Mouse (Mus musculus): Measurements from ENCODE around the gene Nlrp6. TPM values are rescaled to one million over a fixed set of nuclear protein-coding genes. Genes with fewer than 3 reads are reported as not detected.

Gene Nlrp6
- polyA plus RNA-seq, 1 experiment from 2014 or later: 0.64 TPM

DNA sequence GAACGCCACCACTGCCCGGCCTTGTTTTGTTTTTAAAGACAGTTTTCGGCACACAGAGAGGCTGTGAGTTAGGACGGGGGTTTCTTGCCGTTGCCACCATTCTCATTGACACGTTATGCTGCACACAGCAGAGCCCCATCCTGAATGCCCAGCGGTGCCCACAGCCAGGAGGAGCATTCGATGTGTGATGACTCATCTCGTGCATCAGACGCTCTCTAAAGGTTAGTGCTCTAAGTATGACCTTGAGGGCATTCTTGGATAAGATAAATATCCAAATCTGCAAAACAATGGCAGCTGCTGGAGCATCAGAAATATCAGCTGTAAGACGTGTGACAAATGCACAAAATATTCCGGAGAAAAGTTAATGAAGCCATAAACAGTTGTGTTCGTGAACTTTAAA lies 13.6 kb upstream of the Nlrp6 start:
- Histone ChIP-seq H3K9me3 (ENCODE audit: control insufficient read depth, low read length) (no peaks in the 10 kb centered on the region), H3K27me3 (ENCODE audit: control insufficient read depth, insufficient read depth, low read length) (no peaks in the 10 kb centered on the region), H3K36me3 (ENCODE audit: control insufficient read depth, insufficient read depth, low read length) (no peaks in the 10 kb centered on the region), H3K4me1 (ENCODE audit: control insufficient read depth, insufficient read depth, low read length) (0 out of 2 replicates have a peak, but pooled peaks cover 3% of the 10 kb centered on the region), H3K4me3 (ENCODE audit: low read depth, low read length) (no peak overlapping the region), H3K4me2 (ENCODE audit: low read depth, low read length) (no peak overlapping the region), H3K27ac (ENCODE audit: low read depth, low read length) (no peak overlapping the region), H3K9ac (replicated peaks; ENCODE audit: low read depth, low read length) (no peak overlapping the region)
- WGBS: 86% methylated on average over 13 of the region's 13 CpGs
- ATAC-seq (ENCODE audit: low read depth): no peak

DNA sequence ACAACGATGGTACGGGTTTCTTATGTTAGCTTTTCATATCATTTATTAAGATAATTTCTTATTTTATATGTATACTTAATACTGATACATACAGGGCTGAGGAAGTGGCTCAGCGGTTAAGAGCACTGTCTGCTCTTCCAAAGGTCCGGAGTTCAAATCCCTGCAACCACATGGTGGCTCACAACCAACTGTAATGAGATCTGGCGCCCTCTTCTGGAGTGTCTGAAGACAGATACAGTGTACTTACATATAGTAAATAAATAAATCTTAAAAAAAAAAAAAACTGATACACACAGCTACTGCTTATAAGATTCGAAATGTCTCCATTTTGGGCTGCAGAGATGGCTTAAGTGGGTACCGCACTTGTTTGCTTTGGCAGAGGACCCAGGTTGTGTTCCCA lies 13.0 kb upstream of the Nlrp6 start:
- H3K27me3 ChIP-seq (ENCODE audit: control insufficient read depth, insufficient read depth, low read length): no peaks in the 10 kb centered on the region
- no peak overlapping the region for H3K4me3 ChIP-seq (ENCODE audit: low read depth, low read length)
- H3K4me1 ChIP-seq (ENCODE audit: control insufficient read depth, insufficient read depth, low read length): 0 out of 2 replicates have a peak, but pooled peaks cover 3% of the 10 kb centered on the region
- WGBS: 84% methylated on average over 7 of the region's 7 CpGs
- H3K9me3 ChIP-seq (ENCODE audit: control insufficient read depth, low read length): no peaks in the 10 kb centered on the region
- ATAC-seq (ENCODE audit: low read depth): no peak
- H3K27ac ChIP-seq (ENCODE audit: low read depth, low read length): no peak overlapping the region
- no peak overlapping the region for H3K4me2 ChIP-seq (ENCODE audit: low read depth, low read length)
- H3K36me3 ChIP-seq (ENCODE audit: control insufficient read depth, insufficient read depth, low read length): no peaks in the 10 kb centered on the region
- H3K9ac ChIP-seq (replicated peaks; ENCODE audit: low read depth, low read length): no peak overlapping the region

DNA sequence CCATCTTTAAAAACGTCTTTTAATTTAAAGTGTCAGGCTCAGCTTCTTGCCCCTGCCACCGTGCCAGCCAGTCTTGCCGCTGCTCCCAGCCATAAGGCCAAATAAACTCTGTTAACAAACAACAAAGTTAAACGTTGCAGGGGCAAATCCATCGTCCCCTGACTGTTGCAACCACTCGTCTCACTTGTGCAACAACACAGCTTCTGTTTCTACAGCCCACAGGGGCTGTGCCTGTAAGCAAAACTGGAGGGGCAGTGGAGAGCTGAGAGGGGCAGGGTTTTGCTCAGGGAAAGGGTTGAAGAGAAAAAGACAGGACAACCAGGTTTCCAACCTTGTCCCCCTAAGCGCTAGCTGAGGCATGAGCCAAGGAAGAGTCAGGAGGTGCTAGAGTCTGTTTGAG lies 12.5 kb upstream of the Nlrp6 start:
- Histone ChIP-seq H3K4me3 (ENCODE audit: low read depth, low read length) (no peak overlapping the region), H3K9ac (replicated peaks; ENCODE audit: low read depth, low read length) (no peak overlapping the region), H3K27ac (ENCODE audit: low read depth, low read length) (no peak overlapping the region), H3K4me2 (ENCODE audit: low read depth, low read length) (no peak overlapping the region), H3K9me3 (ENCODE audit: control insufficient read depth, low read length) (no peaks in the 10 kb centered on the region), H3K4me1 (ENCODE audit: control insufficient read depth, insufficient read depth, low read length) (0 out of 2 replicates have a peak, but pooled peaks cover 3% of the 10 kb centered on the region), H3K27me3 (ENCODE audit: control insufficient read depth, insufficient read depth, low read length) (no peaks in the 10 kb centered on the region), H3K36me3 (ENCODE audit: control insufficient read depth, insufficient read depth, low read length) (no peaks in the 10 kb centered on the region)
- ATAC-seq (ENCODE audit: low read depth): no peak
- 52% methylated on average over 7 of the region's 7 CpGs for WGBS

DNA sequence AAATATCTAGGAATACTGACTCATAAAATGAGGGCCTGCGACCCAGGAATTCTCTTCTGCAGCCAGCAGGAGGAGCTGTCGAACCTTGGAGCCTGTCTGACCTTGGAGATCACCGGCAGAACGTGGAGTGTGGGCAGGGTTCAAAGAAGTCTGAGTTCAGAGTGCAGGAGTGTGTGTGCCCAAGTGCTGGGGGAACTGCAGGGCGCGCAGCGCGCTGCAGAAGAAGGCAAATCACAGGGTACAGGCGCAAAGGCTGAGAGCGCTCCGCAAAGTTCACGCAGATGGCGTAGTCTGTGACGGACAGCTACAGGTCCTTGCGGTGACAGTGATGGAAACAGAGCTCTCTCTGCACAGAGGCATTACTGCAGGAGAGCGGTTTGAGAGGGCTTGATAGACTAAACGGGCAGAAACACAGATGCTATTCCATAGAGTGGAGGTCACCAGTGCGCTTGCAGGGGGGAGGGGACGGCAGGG lies 12.0 kb upstream of the Nlrp6 start:
- 0 out of 2 replicates have a peak overlapping the region, but pooled peaks have one; percentile 21 for H3K9ac ChIP-seq (replicated peaks; ENCODE audit: low read depth, low read length)

DNA sequence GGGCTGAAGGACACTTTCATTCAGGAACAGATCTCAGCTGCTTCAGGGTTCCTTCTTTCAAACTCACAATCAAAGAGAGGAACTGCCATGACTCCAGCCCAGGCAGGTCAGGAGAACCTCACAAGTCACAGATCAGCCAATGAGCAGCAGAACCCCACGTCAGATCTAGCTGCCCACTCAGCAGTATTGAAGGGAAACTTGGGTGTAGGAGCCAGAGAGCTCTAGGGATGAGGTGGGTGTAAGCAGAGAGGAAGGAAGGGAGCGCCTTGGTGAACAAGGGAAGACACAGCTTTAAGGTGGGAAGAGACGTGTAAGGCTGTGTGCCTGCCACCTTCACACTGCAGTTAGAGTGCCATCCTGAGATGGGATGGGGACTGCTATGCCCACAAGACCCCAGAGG lies 8.4 kb upstream of the Nlrp6 start:
- H3K9ac ChIP-seq (replicated peaks; ENCODE audit: low read depth, low read length): no peak overlapping the region
- H3K4me3 ChIP-seq (ENCODE audit: low read depth, low read length): no peak overlapping the region
- H3K27ac ChIP-seq (ENCODE audit: low read depth, low read length): no peak overlapping the region
- no peak for ATAC-seq (ENCODE audit: low read depth)
- H3K36me3 ChIP-seq (ENCODE audit: control insufficient read depth, insufficient read depth, low read length): no peaks in the 10 kb centered on the region
- 73% methylated on average over 3 of the region's 3 CpGs for WGBS
- H3K4me2 ChIP-seq (ENCODE audit: low read depth, low read length): no peak overlapping the region
- H3K4me1 ChIP-seq (ENCODE audit: control insufficient read depth, insufficient read depth, low read length): 0 out of 2 replicates have a peak, but pooled peaks cover 3% of the 10 kb centered on the region
- no peaks in the 10 kb centered on the region for H3K9me3 ChIP-seq (ENCODE audit: control insufficient read depth, low read length)
- no peaks in the 10 kb centered on the region for H3K27me3 ChIP-seq (ENCODE audit: control insufficient read depth, insufficient read depth, low read length)

More for the DNA sequence above, 12.0 kb upstream of the Nlrp6 start:
- Histone ChIP-seq H3K27ac (ENCODE audit: low read depth, low read length) (no peak overlapping the region), H3K4me3 (ENCODE audit: low read depth, low read length) (peak overlapping the region; percentile 22), H3K36me3 (ENCODE audit: control insufficient read depth, insufficient read depth, low read length) (no peaks in the 10 kb centered on the region), H3K9me3 (ENCODE audit: control insufficient read depth, low read length) (no peaks in the 10 kb centered on the region), H3K27me3 (ENCODE audit: control insufficient read depth, insufficient read depth, low read length) (no peaks in the 10 kb centered on the region), H3K4me2 (ENCODE audit: low read depth, low read length) (peak overlapping the region; percentile 61), H3K4me1 (ENCODE audit: control insufficient read depth, insufficient read depth, low read length) (0 out of 2 replicates have a peak, but pooled peaks cover 3% of the 10 kb centered on the region)
- peak; percentile 76; the same call in 1 of the 2 replicates for ATAC-seq (ENCODE audit: low read depth)
- 3% methylated on average over 19 of the region's 19 CpGs for WGBS

DNA sequence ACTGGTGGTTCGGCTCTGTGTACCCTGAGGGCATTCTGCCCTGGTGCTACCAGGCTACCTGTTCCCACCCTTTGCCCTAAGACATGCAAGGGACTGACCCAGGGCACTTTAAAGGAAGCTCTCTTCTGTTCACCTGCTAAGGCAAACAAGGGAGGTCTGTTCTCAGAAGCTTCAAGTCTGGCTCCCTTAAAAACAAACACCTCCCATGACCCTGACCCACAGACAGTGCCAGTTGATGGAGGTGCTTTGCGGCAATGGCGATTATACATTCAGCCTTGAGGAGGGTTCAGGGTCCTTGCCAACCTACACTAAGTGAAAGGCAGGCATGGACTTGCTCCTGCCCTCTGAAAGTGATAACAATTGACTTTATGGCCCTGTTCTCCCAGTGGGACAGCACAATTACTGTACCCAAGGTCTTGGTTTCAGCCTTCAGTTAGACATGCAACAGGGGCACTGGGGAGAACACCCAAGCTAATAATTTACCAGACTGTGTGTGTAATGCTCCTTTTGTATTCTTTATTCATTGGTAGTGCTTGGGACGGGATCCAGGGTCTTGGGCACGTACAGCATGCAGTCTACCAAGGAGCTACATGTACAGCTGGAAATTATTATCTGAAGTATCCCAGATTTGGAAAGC lies 7.7 kb upstream of the Nlrp6 start:
- H3K9ac ChIP-seq (replicated peaks; ENCODE audit: low read depth, low read length): no peak overlapping the region
- no peak overlapping the region for H3K4me2 ChIP-seq (ENCODE audit: low read depth, low read length)
- WGBS: 54% methylated on average over 5 of the region's 5 CpGs
- no peak overlapping the region for H3K27ac ChIP-seq (ENCODE audit: low read depth, low read length)
- H3K4me3 ChIP-seq (ENCODE audit: low read depth, low read length): no peak overlapping the region
- 0 out of 2 replicates have a peak, but pooled peaks cover 3% of the 10 kb centered on the region for H3K4me1 ChIP-seq (ENCODE audit: control insufficient read depth, insufficient read depth, low read length)
- H3K36me3 ChIP-seq (ENCODE audit: control insufficient read depth, insufficient read depth, low read length): no peaks in the 10 kb centered on the region
- no peaks in the 10 kb centered on the region for H3K9me3 ChIP-seq (ENCODE audit: control insufficient read depth, low read length)
- no peaks in the 10 kb centered on the region for H3K27me3 ChIP-seq (ENCODE audit: control insufficient read depth, insufficient read depth, low read length)
- ATAC-seq (ENCODE audit: low read depth): no peak

DNA sequence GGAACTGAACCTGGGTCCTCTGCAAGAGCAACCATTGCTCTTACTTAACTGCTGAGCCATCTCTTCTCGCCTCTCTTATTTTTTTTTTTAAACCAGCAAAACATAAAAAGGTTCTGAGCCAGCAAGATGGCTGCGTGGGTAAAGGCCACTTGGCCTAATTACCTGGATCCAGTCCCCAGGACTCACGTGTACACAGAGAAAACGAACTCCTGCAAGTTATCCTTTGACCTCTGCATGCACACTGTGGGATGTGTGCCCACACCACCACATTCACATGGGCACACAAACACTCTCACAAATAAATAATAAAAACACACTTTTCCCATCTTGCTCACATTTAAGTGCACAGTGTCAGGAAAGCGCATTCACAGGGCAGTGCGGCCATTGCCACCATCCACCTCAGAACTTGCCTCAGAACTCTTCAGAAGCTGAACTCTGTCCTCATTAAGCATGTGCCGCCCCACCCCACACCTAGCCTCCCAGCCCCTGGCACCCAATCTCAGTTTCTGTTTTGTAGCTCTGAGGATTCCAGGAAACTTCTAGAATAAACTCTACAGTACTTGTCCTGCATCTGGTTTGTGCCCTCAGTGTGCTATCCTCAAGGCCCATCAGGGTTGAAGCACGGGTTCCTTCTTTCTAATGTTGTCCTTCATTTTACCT lies 6.5 kb upstream of the Nlrp6 start:
- Histone ChIP-seq H3K4me3 (ENCODE audit: low read depth, low read length) (no peak overlapping the region), H3K9me3 (ENCODE audit: control insufficient read depth, low read length) (no peaks in the 10 kb centered on the region), H3K27me3 (ENCODE audit: control insufficient read depth, insufficient read depth, low read length) (no peaks in the 10 kb centered on the region), H3K36me3 (ENCODE audit: control insufficient read depth, insufficient read depth, low read length) (no peaks in the 10 kb centered on the region), H3K4me1 (ENCODE audit: control insufficient read depth, insufficient read depth, low read length) (no peaks in the 10 kb centered on the region), H3K4me2 (ENCODE audit: low read depth, low read length) (no peak overlapping the region), H3K9ac (replicated peaks; ENCODE audit: low read depth, low read length) (no peak overlapping the region), H3K27ac (ENCODE audit: low read depth, low read length) (no peak overlapping the region)
- ATAC-seq (ENCODE audit: low read depth): no peak
- WGBS: 90% methylated on average over 8 of the region's 8 CpGs

DNA sequence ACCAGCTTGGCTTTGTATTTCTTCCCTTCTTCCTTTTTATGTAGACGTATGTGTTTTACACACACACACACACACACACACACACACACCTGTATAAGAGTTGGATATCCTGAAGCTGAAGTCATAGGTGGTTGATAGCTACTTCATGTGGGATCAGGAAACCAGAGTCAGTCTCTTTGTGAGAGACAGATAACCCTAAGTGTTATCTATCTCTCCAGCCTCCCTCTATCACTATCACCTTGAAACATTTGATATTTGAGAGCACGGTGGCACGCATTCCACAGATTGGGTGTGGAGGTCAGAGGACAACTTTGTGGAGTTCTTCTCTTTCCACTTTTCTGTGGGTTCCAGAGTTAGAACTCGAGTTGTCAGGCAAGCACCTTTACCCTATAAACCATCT lies 791 bp upstream of the Nlrp6 start:
- peaks cover 40% of the 10 kb centered on the region for H3K27me3 ChIP-seq (ENCODE audit: control insufficient read depth, insufficient read depth, low read length)
- H3K4me2 ChIP-seq (ENCODE audit: low read depth, low read length): no peak overlapping the region
- no peak overlapping the region for H3K4me3 ChIP-seq (ENCODE audit: low read depth, low read length)
- H3K4me1 ChIP-seq (ENCODE audit: control insufficient read depth, insufficient read depth, low read length): peaks cover 8% of the 10 kb centered on the region; the same call in 1 of the 2 replicates
- ATAC-seq (ENCODE audit: low read depth): no peak
- no peaks in the 10 kb centered on the region for H3K9me3 ChIP-seq (ENCODE audit: control insufficient read depth, low read length)
- no peak overlapping the region for H3K9ac ChIP-seq (replicated peaks; ENCODE audit: low read depth, low read length)
- H3K36me3 ChIP-seq (ENCODE audit: control insufficient read depth, insufficient read depth, low read length): no peaks in the 10 kb centered on the region
- no peak overlapping the region for H3K27ac ChIP-seq (ENCODE audit: low read depth, low read length)
- 85% methylated on average over 4 of the region's 4 CpGs for WGBS

All from neural tube, embryonic 14.5 days (tissue).